Mouse (Mus musculus): ENCODE data around the gene Gm27021.

Gm27021 gene

DNA sequence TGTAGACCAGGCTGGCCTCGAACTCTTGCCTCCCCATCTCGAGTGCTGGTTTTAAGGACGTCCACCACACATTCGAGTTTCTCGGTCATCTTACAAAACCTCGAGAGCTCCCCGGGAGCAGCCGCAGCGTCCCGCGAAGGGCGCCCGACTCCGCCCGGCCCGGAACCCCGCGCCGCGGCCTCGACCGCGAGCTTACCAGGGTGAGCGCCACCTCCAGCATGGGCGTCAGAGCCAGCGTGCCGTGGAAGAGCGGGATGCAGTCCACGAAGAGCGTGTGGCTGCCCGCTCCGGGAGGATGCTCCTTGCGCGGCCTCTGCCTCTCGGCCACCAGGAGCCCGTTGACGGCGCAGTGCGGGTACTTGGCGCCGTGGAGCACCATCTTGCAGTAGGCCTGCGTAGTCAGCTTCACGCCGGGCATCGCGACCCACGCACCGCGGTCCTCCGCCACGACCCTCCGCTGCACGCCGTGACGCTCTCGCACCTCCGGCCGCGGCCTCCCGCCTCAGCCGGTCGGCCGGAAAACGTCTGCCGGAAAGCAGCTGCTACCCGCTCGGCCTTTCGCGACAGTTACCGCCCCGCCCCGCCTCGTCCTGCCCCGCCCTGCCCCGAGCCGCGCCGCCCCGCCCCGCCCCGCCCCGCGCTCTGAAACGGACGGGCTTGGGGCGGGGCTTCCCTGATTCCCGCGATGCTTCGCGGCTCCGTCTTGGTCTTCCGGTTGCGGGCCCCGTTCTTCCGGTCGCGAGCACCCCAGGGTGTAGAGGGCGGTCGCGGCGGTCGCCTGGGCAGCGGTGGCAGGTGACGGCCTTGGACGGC is at the start of gene Gm27021, which contains the start of gene Cox4i1:
TSS of gene Gm27021 (minus strand) at position 519 of the 813 bp plus-strand sequence.
TSS of gene Cox4i1 (plus strand) at position 662 of the 813 bp plus-strand sequence.
- peak; percentile 91 to 93 for DNase-seq

DNA sequence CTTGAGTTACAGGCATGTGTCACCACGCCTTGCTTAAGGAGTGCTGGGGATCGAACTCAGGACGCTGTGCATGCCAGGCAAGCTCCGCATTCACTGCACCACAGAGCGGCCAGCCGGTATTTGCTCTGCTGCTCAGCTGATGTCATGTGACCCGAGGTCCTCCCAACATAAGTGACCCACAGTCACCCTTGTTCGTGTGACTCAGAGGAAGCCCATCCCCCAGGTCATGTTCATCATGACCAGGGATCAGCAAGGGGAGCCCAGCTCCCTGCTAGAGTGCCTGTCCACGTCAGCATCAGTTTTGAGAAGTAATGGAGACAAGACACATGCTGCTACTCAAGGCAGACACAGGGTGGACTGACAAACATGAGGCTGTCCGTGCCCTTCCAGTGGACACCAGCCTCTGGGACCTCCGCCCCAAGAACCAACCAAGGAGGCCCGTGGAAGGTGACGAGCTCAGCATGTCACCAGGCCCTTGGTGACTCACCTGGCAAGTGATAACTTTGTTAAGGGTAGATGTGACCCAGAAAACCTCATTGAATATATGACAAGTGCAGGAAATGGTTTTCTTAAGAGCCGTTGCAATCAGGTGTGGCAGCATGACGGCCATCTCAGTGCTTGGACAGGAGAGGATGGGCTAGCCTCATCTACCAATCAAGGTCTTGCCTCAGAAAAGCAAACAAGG is 48.3 kb upstream of the Gm27021 start:
- no peak for DNase-seq

DNA sequence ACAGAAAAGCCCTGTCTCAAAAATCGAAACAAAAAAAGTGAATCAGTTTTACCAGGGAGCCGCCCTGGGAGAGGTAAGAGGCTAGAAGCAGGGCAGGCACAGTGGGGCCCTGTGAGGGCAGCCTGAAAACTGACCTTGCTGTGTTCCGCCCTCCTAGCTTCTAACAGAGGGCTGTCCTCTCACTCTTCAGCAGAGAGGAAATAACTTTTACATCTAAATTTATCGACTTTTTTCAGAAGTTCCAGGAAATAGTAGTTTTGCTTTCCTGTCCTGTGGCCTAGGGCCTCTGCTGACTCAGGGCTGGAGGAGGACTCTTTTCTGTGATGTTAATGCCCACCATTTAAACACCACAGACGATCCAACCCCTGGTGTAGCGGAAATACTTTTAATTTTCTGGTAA is 47.3 kb upstream of the Gm27021 start:
- DNase-seq, result no peak

DNA sequence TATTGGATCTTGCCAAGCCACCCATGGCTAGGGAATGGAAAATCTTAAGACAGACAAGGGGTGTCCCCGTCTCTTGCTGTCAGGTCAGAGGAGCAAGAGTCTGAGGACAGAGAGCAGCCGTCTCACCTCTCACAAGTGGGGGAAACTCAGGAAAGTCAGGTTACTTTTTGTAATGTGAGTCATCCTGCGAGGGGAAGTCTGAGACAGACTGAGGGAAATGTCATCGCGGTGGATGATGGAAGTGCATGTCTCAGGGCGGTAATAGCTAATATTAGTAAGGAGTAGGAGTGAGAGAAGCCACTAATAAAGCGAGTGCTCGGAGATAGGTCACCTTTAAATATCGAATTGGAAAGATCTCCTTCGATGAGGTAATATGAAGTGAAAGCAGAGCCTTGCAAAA is 41.3 kb upstream of the Gm27021 start:
- no peak for DNase-seq

DNA sequence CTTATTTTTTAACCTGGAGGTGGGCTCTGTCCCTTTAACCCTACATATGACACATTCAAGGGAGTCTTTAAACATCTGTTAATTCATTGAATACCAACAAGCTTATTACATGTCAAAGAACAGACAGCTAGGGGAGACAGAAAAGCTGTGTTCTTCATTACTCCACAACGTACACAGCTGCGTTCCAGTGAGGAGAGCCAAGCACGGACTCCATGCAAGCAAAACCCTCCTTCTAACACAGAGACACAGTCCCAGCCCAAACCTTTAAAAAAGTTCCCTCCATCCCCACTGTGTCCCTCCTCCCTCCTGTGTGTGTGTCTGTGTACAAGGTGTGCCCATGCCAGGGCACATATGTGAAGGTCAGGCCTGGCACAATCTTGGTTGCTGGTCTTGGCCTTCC is 38.3 kb upstream of the Gm27021 start:
- DNase-seq, result no peak

DNA sequence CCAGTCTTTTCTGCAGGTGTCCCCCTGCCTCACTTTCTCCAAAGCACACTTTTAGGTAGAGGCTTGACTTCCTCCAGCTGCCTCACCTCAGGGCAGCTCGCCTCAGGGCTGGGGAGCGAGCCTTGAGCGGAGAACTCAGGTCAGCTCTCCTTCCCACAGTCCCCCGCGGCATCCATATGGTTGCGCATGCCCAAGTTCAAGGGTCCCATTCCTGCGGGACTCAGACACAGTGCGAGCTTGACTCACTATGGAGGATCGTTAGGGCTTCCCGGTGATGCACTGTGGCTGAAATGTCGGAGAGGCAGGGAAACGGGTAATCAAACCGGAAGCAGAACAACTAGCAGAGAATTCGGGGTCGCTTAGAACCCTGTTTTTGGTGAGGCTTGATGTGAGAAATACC is 37.3 kb upstream of the Gm27021 start:
- no peak for DNase-seq

DNA sequence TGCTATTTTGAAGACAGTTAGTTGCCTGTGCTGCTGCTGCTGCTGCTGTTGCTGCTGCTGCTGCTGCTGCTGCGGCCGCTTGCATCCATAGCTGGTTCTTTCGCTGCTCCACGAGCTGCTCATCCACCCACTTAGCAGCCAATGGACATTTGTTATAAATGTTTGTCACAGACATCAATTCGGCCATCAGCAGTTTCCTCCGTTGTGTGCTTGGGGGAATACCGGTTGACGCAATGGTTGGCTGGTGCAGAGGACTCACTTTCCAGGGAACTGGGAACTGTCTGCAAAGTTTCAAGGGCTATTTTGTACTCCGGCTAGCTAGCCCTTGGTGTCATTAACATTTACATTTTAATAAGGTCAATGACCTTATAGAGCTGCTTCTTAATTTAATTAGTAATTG is 36.3 kb upstream of the Gm27021 start:
- DNase-seq, result no peak

DNA sequence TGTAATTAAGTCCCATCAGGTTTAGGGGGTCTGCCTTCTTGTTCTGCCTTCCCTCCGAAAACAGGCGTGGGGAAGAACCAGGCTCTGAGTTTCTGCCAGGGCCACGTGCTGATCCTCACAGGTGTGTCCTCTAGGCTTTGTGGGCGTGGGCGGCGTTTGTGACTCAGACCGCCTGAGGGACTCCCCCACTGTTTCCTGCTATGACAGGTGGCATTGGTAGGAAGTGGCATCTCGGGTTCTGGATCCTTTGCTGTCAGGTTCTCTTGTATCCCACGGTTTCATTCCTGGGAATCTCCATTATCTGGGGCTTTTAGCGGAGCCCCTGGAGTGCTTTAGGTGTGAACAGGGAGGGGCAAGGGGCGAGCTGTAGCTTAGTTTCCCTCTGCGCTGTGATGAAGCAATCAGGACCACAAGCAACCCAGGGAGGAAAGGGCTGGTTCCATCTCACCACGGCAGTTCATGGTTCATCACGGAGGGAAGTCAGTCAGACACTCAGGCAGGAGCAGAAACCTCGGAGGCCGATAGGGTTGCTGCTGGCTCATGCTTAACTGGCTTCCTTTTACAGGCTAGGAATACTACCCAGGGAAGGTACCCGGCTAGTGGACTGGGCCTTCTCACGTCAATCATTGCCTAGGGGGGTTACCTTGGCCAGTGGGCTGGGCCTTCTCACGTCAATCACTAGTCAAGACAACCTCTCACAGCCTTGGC is 34.0 kb upstream of the Gm27021 start:
- peak; percentile 82 to 88 for DNase-seq

DNA sequence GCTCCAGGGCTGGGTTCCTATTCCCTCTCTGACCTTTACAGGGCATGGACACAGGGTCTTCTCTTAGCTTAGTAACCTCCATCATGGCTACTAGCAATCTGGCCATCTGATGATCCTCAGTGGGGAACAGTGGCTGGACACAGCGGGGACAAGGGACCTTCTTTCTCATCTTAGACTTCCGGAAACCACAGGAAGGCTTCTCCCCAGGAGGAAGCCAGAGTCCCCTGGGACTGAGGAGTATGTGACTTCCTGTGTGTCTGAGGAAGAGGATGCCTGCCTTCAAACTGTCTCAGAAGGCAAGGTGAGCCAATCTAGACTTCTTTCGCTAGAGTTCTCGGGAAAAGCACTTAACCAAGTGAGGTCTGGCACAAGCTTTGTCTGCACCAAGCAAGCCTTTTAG is 32.2 kb upstream of the Gm27021 start:
- no peak for DNase-seq

DNA sequence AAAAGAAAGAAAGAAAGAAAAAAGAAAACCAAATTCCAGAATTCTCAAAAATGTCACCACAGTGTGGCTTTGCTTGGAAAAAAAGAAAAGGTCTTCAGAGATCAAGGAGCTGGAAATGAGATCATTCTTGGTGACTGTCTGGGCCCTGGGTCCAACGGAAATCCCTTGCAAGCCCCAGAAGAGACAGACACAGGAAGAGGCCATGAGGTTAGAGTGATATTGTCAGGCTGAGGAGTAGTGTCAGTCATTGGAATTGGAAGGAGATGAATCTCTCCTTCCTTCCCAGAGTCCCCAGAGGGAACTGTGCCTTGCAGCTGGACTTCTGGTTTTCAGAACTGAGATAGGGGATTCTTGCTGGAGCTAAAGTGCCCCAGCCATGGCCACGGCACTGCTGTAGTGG is 31.7 kb upstream of the Gm27021 start:
- DNase-seq, result no peak

DNA sequence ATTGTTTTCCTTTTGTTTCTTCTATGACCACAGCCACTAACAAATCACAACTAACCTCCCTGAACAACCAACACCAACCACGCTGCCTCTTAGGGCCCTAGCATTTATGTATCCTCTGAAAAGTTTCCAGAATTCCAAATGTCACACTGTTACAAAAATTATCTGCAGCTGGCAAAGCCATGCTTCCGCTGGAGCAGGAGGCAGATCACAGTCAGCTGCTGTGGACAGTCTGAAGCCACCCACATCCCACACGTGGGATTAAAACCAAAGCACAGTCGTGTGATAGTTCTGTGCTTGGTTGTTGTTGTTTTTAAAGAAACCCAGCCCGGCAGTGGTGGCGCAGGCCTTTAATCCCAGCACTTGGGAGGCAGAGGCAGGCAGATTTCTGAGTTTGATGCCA is 31.2 kb upstream of the Gm27021 start:
- no peak for DNase-seq

DNA sequence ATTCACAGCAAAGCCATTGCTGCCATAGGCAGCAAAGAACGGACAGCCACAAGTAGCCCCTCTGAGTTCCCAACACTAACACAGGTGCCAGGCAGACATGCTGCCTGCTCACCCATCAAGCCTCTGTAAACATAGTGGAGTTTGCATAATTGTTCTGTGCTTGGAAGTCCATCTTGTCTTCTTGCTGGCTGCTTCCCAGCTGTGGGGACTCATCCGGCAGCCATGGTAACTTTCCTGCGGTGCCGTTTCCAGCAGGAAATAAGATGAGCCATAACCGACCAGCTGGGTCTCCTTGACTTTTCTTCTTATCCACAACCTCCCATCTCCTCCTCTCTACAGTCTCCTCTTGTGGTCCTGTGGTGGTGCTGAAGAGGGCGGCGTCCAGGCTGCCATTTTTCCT is 30.5 kb upstream of the Gm27021 start:
- no peak for DNase-seq

DNA sequence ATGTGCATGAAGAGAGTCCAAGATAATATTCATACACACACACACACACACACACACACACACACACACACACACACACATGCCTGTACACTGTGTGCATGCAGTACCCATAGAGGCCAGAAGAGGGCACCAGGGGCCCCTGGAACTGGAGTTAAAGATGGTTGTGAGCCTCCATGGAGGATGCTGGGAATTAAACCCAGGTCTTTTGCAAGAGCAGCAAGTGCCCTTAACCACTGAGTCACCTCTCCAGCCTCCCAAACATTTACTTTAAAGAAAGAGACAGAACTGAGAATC is 30.0 kb upstream of the Gm27021 start:
- peak; percentile 47 to 48 for DNase-seq

DNA sequence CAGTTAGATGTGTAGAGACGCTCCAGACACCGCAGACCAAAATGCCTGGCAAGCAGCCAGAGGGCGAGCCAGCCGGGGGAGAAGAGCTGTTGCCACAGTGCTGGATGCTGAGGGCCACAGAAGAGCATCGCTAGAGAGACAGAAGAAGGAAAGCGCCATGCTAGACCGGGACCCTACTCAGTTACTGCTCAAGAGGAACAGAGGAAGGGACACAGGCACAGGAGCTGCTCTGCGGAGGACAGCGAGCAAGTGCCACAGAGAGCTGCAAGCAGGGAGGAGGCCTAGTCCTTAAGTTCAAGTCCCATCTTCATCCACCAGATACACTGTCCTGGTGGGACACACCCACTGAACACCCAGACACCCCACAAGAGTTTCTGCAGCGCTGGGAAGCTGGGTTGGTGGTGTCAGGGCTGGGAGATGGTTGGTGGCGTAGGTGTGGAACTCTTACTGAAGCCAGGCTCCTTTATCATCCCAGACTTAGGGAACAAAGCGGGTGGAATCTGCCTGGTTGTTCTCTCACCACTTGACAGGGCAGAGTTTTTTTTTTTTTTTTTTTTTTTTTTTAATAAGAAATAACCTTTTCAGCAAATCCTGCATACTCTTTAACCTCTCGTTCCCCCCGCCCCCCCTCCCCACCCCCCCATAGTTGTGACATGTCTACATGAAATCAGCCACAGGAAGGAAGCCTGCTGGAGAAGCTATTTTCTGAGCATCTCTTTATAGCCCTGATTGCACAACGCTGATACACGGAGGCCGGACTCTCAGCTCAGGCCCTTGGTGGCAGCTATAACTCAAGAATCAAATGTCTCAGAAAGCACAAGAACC is 29.5 kb upstream of the Gm27021 start:
- peak; percentile 78 to 86 for DNase-seq

DNA sequence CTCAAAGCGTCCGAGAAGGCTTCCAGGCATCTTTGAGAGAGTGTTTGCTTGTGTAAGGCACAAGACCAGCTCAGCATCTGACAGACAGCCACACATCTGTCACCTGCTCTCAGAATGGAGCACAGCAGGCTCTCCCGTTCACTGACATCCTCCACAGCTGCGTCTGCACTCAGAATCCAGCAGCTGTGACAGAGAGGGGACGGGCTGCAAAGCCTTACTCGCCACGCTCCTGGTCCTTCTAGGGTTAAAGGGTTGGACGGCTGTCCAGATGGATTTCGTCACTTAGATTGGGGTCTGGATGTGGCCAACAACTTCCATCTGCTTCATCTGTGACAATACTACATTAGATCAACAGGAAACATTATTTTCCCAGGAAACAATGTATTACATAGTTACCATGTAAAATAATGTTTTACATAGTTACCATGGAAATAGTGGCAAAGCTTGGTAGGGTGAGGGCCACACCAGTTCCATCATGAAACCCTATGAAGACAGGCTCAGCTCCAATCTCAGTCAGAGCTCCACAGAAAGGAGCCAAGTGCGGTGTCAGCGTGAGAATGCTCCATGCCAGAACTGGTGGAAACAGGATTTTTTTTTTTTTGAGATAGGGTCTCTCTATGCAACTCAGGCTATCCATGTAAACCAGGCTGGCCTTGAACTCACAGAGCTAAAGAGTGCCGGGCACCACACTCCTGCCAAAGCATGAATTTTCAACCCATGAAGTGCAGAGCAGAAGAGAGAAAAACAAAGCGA is 28.7 kb upstream of the Gm27021 start:
- peak; percentile 68 to 84 for DNase-seq

DNA sequence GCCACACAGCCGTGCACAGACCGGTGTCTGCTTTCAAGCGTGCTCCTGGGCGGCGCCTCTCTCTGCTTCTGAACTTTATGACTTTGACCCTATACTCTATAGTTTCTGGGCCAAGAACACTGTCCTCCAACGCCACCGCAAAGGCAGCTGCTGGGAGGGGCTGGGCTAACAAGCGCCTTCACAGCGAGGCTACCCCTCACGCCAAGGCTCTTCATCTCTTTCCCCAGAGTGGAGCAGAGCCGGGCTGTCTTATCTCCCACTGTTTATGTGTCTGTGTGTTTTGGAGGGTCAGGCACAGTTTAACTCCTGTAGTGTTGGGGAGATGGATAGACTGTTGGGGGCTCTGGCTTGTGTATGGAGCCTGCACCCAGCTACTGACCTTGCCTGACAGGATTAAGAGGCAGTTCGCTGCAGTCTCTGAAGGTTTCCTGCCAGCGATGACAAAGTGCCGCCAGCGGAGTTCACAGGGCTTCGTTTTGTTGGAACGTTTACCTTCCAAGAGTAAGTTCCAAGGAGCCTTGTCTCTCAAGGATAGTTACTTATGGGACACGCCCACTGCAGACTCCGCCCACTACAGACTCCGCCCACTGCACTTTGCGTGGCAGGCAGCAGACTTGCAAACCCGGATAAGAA is 26.1 kb upstream of the Gm27021 start:
- no peak for DNase-seq

DNA sequence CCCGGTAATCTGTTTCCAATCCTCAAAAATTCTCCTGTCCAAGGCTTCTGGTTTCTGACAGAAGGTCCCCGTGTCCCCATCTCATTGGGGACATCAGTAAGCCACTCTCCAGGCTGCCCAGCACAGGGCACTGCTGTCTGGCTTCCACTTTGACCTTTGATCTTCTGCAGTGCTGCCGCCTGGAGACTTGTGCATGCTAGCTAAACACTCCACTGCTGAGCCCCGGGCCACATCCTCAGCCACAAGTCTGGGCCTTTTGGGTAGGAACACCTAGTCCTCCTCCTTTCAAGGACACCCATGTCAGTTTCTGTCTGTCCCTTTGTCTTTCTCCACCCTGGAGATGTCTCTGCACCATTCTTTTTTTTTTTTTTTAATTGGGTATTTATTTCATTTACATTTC is 25.1 kb upstream of the Gm27021 start:
- DNase-seq, result no peak

DNA sequence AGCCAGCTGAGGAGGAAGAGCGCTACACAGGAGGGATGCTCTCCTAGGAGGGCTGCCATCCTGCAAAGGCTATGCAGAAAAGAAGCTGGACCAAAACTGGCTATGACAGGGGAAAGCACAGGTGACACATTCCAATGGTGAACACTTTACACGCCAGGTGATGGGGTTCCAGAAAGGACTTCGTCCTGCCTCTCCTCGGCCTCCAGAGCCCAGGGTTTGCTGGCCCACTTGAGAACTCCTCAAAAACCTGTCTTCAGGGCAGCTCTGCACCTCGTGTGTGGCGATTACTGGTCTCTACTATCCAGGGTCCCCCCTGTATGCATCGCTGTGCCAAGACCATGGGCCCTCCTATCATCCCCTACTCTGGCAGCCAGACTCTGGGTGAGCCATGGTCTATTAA is 20.6 kb upstream of the Gm27021 start:
- no peak for DNase-seq

DNA sequence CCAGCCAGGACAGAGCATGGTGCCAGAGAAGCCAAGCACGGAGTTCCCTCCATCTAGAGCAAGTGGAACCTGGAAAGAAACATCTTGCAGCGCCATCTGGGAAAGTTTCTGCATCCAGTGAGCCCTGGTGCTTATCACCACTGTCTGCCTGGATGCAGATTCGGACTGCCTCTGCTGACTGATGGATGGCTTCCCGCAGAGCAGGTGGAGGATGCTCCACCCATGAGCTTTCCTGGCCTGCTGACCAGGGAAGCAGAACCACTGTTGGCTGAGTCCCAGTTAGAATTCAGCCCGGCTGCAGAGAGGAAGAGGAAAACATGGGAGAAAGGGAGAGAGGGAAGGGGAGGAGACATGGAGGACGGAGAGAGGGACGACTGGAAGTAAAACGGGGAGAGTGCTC is 19.9 kb upstream of the Gm27021 start:
- no peak for DNase-seq

DNA sequence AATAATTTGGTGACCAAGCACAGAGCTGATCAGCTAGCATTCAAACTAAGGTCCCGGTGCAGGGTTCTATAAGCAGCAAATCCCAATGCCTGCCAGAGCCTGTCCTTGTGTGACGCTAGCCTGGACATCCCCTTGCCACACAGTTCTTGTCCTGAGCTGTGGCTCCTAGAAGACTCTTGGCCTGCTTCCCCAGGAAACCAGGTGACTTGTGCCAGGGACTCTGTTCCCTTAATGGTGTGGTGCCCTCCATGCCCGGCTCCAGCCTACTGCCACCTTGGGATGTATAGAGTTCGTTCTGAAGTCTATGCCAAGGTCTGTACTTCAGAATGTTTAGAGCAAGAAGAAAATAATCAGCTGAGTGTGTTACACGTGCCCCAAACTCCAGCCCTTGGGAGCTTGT is 18.7 kb upstream of the Gm27021 start:
- DNase-seq, result no peak

DNA sequence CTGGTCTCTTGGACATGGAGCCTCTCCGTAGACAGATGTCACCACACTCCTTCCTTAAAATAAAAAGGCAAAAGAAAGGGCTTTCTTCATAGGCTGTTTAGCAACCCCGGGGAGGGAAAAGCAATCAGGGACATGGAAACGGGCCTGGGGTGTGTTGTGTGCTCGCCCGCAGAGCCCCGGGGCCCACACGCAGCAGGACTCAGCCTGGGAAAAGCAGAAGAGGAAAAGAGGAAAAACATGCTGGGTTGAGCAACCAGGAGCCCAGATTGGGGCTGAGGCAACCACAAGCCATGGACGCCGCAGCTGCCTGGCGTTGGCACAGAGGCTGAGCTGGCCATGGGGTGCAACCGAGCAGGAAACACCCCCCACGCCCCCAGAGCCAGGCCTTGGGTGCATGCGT is 18.2 kb upstream of the Gm27021 start:
- DNase-seq, result no peak

DNA sequence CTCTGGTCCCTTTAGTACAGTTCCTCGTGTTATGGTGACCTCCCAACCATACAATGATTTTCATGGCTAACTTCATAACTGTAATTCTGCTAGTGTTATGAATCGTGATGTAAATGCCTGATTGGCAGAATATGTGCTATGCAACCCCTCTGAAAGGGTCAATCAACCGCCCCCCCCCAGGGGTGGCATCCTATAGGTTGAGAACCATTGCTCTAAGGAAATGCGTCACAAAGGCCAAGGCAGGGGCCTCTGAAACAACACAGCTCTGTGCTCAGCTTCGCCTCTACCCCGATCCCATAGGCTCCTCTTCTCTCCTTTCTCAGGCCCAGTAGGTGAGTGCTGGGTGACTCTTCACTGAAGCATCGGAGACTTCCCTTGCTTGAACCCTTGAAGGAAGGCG is 17.7 kb upstream of the Gm27021 start:
- DNase-seq, result no peak

All from thymus, postnatal 36 days (tissue).